Mouse (Mus musculus): ENCODE results near the gene Lyrm9. TPM values are rescaled to one million over a fixed set of nuclear protein-coding genes. Genes with fewer than 3 reads are reported as not detected.
A peak's percentile ranks its signal among the peaks of the same experiment; 100 is the strongest.

Lyrm9 gene
- total and polyA plus RNA-seq, 3 experiments, result 31.6 to 48.6 TPM; not detected in 1

- no peaks in the 10 kb centered on the region for H3K9me3 ChIP-seq (replicated peaks; ENCODE audit: insufficient read depth, low read length)
- H3K4me3 ChIP-seq (ENCODE audit: control insufficient read depth in 1 of 2, insufficient read depth in 1 of 2, low read depth in 2 of 2, low read length in 2 of 2), result no peak overlapping the region; a peak in 1 of 4 replicates
- H3K4me1 ChIP-seq (ENCODE audit: control insufficient read depth in 1 of 2, insufficient read depth in 2 of 2, low read length in 2 of 2), result peaks cover 21 to 28% of the 10 kb centered on the region in 2 experiments
- no peak overlapping the region for H3K27ac ChIP-seq (ENCODE audit: control insufficient read depth, low read depth, low read length)
- peaks cover 0 to 21% of the 10 kb centered on the region in 2 experiments; a peak in 2 of 4 replicates for H3K36me3 ChIP-seq (ENCODE audit: control insufficient read depth in 1 of 2, insufficient read depth in 2 of 2, low read length in 2 of 2)
- H3K79me2 ChIP-seq (ENCODE audit: control insufficient read depth, insufficient read depth, low read length, poor library complexity), result no peaks in the 10 kb centered on the region
- no peaks in the 10 kb centered on the region for H3K27me3 ChIP-seq (ENCODE audit: control insufficient read depth in 1 of 2, insufficient read depth in 2 of 2, low read length in 2 of 2)
- H3K9ac ChIP-seq (ENCODE audit: control insufficient read depth, low read depth, low read length, poor library complexity, severe bottlenecking), result no peak overlapping the region
- TF ChIP-seq SIN3A (IDR thresholded peaks at IDR 0.05; ENCODE audit: low read length), result peak; percentile 44; the same call in 1 of the 2 replicates
- TF ChIP-seq EP300 (IDR thresholded peaks at IDR 0.05; ENCODE audit: low read depth in 1 of 2, low read length in 2 of 2), result peak; percentile 30 to 60; a peak in 2 of 4 replicates
- TF ChIP-seq MAX (IDR thresholded peaks at IDR 0.05; ENCODE audit: low read length), result peak; percentile 80
- TF ChIP-seq JUND (IDR thresholded peaks at IDR 0.05; ENCODE audit: low read depth, low read length), result no peak
- TF ChIP-seq MYC (IDR thresholded peaks at IDR 0.05; ENCODE audit: low read depth, low read length), result peak; percentile 83; the same call in 1 of the 2 replicates
- peak; percentile 60; the same call in 1 of the 2 replicates for TF ChIP-seq USF1 (IDR thresholded peaks at IDR 0.05; ENCODE audit: low read depth, low read length)
- no peak for TF ChIP-seq TBP (IDR thresholded peaks at IDR 0.05; ENCODE audit: low read depth, low read length)
- no peak for TF ChIP-seq MYB (IDR thresholded peaks at IDR 0.05; ENCODE audit: low read depth, low read length)
- TF ChIP-seq GATA1 (IDR thresholded peaks at IDR 0.05; ENCODE audit: low read depth, low read length), result peak; percentile 49; the same call in 1 of the 2 replicates
- TF ChIP-seq SMC3 (IDR thresholded peaks at IDR 0.05; ENCODE audit: low read depth, low read length), result 0 out of 2 replicates have a peak, but pooled peaks have one; percentile 6
- peak; percentile 35; the same call in 1 of the 2 replicates for TF ChIP-seq ETS1 (IDR thresholded peaks at IDR 0.05; ENCODE audit: low read depth, low read length)
- TF ChIP-seq RAD21 (IDR thresholded peaks at IDR 0.05; ENCODE audit: low read depth, low read length), result no peak
- TF ChIP-seq MXI1 (IDR thresholded peaks at IDR 0.05; ENCODE audit: low read depth, low read length), result peak; percentile 58
- peak; percentile 25; the same call in 1 of the 2 replicates for TF ChIP-seq TCF12 (IDR thresholded peaks at IDR 0.05; ENCODE audit: low read depth, low read length)
- TF ChIP-seq HCFC1 (IDR thresholded peaks at IDR 0.05; ENCODE audit: low read depth, low read length), result peak; percentile 84
- DNase-seq (ENCODE audit: low read depth, low spot score), result peak; percentile 86
Observed at GRCm38 (mm10) chr11:78796072-78796729, 30.2 kb upstream of the Lyrm9 start.

GRCm38 (mm10) chr11:78801094-78801493 is 25.3 kb upstream of the Lyrm9 start:
- peaks cover 23 to 45% of the 10 kb centered on the region in 2 experiments for H3K4me1 ChIP-seq (ENCODE audit: control insufficient read depth in 1 of 2, insufficient read depth in 2 of 2, low read length in 2 of 2)
- H3K4me3 ChIP-seq (ENCODE audit: control insufficient read depth in 1 of 2, insufficient read depth in 1 of 2, low read depth in 2 of 2, low read length in 2 of 2), result peak overlapping the region in 1 of 2 experiments; percentile 17; a peak in 2 of 4 replicates
- H3K27me3 ChIP-seq (ENCODE audit: control insufficient read depth in 1 of 2, insufficient read depth in 2 of 2, low read length in 2 of 2), result no peaks in the 10 kb centered on the region
- no peaks in the 10 kb centered on the region for H3K79me2 ChIP-seq (ENCODE audit: control insufficient read depth, insufficient read depth, low read length, poor library complexity)
- peak overlapping the region; percentile 34 for H3K27ac ChIP-seq (ENCODE audit: control insufficient read depth, low read depth, low read length)
- peaks cover 0 to 31% of the 10 kb centered on the region in 2 experiments; a peak in 2 of 4 replicates for H3K36me3 ChIP-seq (ENCODE audit: control insufficient read depth in 1 of 2, insufficient read depth in 2 of 2, low read length in 2 of 2)
- H3K9ac ChIP-seq (ENCODE audit: control insufficient read depth, low read depth, low read length, poor library complexity, severe bottlenecking), result no peak overlapping the region
- H3K9me3 ChIP-seq (replicated peaks; ENCODE audit: insufficient read depth, low read length), result no peaks in the 10 kb centered on the region
- peak; percentile 78 for DNase-seq (ENCODE audit: low read depth, low spot score)
- TF ChIP-seq ZMIZ1 (IDR thresholded peaks at IDR 0.05; ENCODE audit: low read depth, low read length) (no peak; the same call in 1 of the 2 replicates), ELF1 (IDR thresholded peaks at IDR 0.05; ENCODE audit: low read depth, low read length) (no peak), ZC3H11A (IDR thresholded peaks at IDR 0.05; ENCODE audit: low read depth, low read length) (no peak), MAZ (IDR thresholded peaks at IDR 0.05; ENCODE audit: low read depth, low read length) (no peak), GABPA (IDR thresholded peaks at IDR 0.05; ENCODE audit: low read depth, low read length) (no peak), UBTF (IDR thresholded peaks at IDR 0.05; ENCODE audit: borderline replicate concordance, insufficient read depth, low read depth, low read length) (no peak), TBP (IDR thresholded peaks at IDR 0.05; ENCODE audit: low read depth, low read length) (0 out of 2 replicates have a peak, but pooled peaks have one; percentile 47), BHLHE40 (IDR thresholded peaks at IDR 0.05; ENCODE audit: borderline replicate concordance, low read depth, low read length) (no peak), HCFC1 (IDR thresholded peaks at IDR 0.05; ENCODE audit: low read depth, low read length) (no peak), SIN3A (IDR thresholded peaks at IDR 0.05; ENCODE audit: low read length) (peak; percentile 56; the same call in 1 of the 2 replicates), RCOR1 (IDR thresholded peaks at IDR 0.05; ENCODE audit: low read depth, low read length) (peak; percentile 93), CTCF (IDR thresholded peaks at IDR 0.05 in 2 of 3, conservative IDR thresholded peaks at IDR 0.05 in 1 of 3; ENCODE audit: control insufficient read depth in 1 of 3, insufficient read depth in 1 of 3, low read depth in 2 of 3, low read length in 3 of 3, poor library complexity in 1 of 3, severe bottlenecking in 1 of 3) (no peak), RAD21 (IDR thresholded peaks at IDR 0.05; ENCODE audit: low read depth, low read length) (no peak), ZKSCAN1 (IDR thresholded peaks at IDR 0.05; ENCODE audit: low read depth, low read length) (no peak), POLR2AphosphoS5 (IDR thresholded peaks at IDR 0.05; ENCODE audit: borderline replicate concordance, low read depth, low read length) (no peak), POLR2AphosphoS2 (IDR thresholded peaks at IDR 0.05; ENCODE audit: low read length) (no peak), GATA1 (IDR thresholded peaks at IDR 0.05; ENCODE audit: low read depth, low read length) (peak; percentile 99), NELFE (IDR thresholded peaks at IDR 0.05; ENCODE audit: low read depth, low read length) (no peak), MYB (IDR thresholded peaks at IDR 0.05; ENCODE audit: low read depth, low read length) (no peak), TAL1 (IDR thresholded peaks at IDR 0.05; ENCODE audit: low read length) (peak; percentile 81), SMC3 (IDR thresholded peaks at IDR 0.05; ENCODE audit: low read depth, low read length) (no peak)
